Mouse (Mus musculus): ENCODE data around the gene Hoxb7. TPM values are rescaled to one million over a fixed set of nuclear protein-coding genes. Genes with fewer than 3 reads are reported as not detected.

Gene Hoxb7
- polyA plus RNA-seq, 1 experiment from 2014 or later = 1.3 TPM

DNA sequence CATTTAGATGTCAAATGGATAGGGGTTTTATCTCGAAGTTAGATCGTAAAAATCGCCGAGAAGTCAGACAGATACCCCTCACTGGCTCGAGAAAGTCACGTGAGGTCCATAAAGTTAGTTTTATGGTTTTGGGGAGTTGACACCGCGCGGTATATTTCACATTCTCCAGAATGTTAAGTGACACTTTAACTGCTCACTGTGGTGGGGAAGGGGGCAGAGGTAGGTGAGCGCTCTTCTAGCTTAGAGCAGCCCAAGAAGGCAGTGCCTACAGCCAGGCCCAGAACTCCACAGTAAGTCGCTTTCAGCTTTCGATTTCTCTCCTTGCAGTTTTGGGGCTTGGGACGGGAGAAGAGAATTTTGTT is 20.5 kb downstream of the Hoxb7 start:
- Histone ChIP-seq H3K4me3 (ENCODE audit: low read depth, low read length) (peak overlapping the region; percentile 12; the same call in 1 of the 2 replicates), H3K9ac (replicated peaks; ENCODE audit: low read depth) (peak overlapping the region; percentile 26), H3K4me2 (replicated peaks; ENCODE audit: low read depth, low read length) (peak overlapping the region; percentile 73), H3K27ac (ENCODE audit: low read length) (peak overlapping the region; percentile 94), H3K36me3 (ENCODE audit: insufficient read depth, low read length) (no peaks in the 10 kb centered on the region), H3K9me3 (ENCODE audit: low read length) (no peaks in the 10 kb centered on the region), H3K27me3 (replicated peaks; ENCODE audit: insufficient read depth, low read length) (peaks cover 14% of the 10 kb centered on the region; the same call in 1 of the 2 replicates), H3K4me1 (ENCODE audit: insufficient read depth, low read depth, low read length) (peaks cover 11% of the 10 kb centered on the region; the same call in 1 of the 2 replicates)
- DNase-seq (ENCODE audit: low spot score) = peak; percentile 19
- TF ChIP-seq CTCF (IDR thresholded peaks at IDR 0.05) = no peak
- no peak for TF ChIP-seq EP300 (IDR thresholded peaks at IDR 0.05)
- WGBS = 31% methylated on average over 13 of the region's 13 CpGs
- no peak for ATAC-seq

GRCm38 (mm10) chr11:96308763-96309162 is 22.3 kb downstream of the Hoxb7 start:
- peaks cover 13% of the 10 kb centered on the region; the same call in 1 of the 2 replicates for H3K27me3 ChIP-seq (replicated peaks; ENCODE audit: insufficient read depth, low read length)
- peak overlapping the region; percentile 10; the same call in 1 of the 2 replicates for H3K4me3 ChIP-seq (ENCODE audit: low read depth, low read length)
- TF ChIP-seq EP300 (IDR thresholded peaks at IDR 0.05) (no peak), CTCF (IDR thresholded peaks at IDR 0.05) (no peak)
- no peaks in the 10 kb centered on the region for H3K9me3 ChIP-seq (ENCODE audit: low read length)
- no peaks in the 10 kb centered on the region for H3K36me3 ChIP-seq (ENCODE audit: insufficient read depth, low read length)
- 16% methylated on average over 4 of the region's 4 CpGs for WGBS
- peaks cover 11% of the 10 kb centered on the region; the same call in 1 of the 2 replicates for H3K4me1 ChIP-seq (ENCODE audit: insufficient read depth, low read depth, low read length)
- DNase-seq (ENCODE audit: low spot score) (no peak), ATAC-seq (no peak)
- peak overlapping the region; percentile 88 for H3K27ac ChIP-seq (ENCODE audit: low read length)
- H3K4me2 ChIP-seq (replicated peaks; ENCODE audit: low read depth, low read length) = peak overlapping the region; percentile 73
- no peak overlapping the region for H3K9ac ChIP-seq (replicated peaks; ENCODE audit: low read depth)

DNA sequence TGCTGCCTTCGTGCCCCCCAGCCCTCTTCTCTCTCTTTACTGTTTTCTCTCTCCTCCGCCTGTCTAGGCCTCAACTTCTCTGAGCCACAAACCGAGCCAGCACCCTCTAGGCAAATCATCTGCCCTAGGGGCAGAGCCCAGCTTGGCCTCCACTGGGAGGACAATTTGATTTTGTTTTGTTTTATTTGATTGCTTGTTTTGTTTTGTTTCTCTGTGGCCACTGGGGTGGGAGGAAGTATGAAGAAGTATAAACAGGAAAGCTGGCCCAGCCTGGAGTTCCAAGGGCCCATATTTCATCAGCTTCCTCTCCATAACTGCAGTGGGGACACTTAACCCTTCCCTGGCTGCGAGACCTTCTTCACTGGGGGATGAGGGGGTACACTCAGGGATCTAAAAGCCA is 22.9 kb downstream of the Hoxb7 start:
- Histone ChIP-seq H3K27ac (ENCODE audit: low read length) (peak overlapping the region; percentile 88), H3K27me3 (replicated peaks; ENCODE audit: insufficient read depth, low read length) (peaks cover 13% of the 10 kb centered on the region; the same call in 1 of the 2 replicates), H3K4me3 (ENCODE audit: low read depth, low read length) (peak overlapping the region; percentile 10), H3K36me3 (ENCODE audit: insufficient read depth, low read length) (no peaks in the 10 kb centered on the region), H3K9ac (replicated peaks; ENCODE audit: low read depth) (no peak overlapping the region), H3K9me3 (ENCODE audit: low read length) (no peaks in the 10 kb centered on the region), H3K4me1 (ENCODE audit: insufficient read depth, low read depth, low read length) (peaks cover 11% of the 10 kb centered on the region; the same call in 1 of the 2 replicates), H3K4me2 (replicated peaks; ENCODE audit: low read depth, low read length) (peak overlapping the region; percentile 73)
- peak; percentile 84 for DNase-seq (ENCODE audit: low spot score)
- peak; percentile 73; the same call in 1 of the 2 replicates for TF ChIP-seq EP300 (IDR thresholded peaks at IDR 0.05)
- TF ChIP-seq CTCF (IDR thresholded peaks at IDR 0.05) = peak; percentile 21; the same call in 1 of the 2 replicates
- WGBS = 13% methylated on average over 4 of the region's 4 CpGs
- ATAC-seq = peak; percentile 42

DNA sequence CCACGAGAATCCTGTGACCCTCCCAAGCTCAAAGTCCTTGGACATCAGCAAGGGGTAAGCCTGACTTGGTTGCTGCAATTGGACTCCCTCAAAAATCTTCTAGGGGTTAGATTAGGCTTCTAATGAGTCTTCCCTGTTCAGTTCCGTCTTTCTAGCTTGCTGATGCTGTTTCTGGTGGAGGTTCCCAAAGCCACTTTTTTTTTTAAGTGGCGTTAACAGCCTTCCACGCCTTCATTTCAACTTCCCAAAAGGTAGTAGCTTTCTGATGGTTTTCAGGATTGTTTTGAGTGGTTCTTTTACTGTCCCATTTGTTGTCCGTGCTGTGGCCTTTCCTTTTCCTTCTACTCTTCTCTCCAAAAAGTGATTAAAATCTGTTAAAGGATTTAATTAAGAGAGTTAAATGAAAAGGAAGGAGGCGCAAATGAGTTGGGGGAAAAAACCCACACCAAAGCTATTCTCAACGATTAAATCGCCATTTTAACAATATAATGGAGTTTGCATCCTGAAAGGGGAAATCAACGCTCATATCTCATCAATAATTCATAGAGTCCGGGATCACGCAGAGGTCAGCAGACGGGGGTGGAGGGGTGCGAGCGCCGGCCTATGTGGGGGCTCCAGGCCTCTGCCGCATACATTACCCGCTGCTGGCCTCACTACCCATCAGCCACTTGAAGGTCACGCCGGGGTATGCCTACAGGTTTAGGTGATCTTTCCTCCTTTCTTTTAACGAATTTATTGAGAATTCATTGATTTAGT is 23.9 kb downstream of the Hoxb7 start:
- peak overlapping the region; percentile 88 for H3K27ac ChIP-seq (ENCODE audit: low read length)
- H3K27me3 ChIP-seq (replicated peaks; ENCODE audit: insufficient read depth, low read length) = peaks cover 13% of the 10 kb centered on the region; the same call in 1 of the 2 replicates
- no peaks in the 10 kb centered on the region for H3K9me3 ChIP-seq (ENCODE audit: low read length)
- H3K4me2 ChIP-seq (replicated peaks; ENCODE audit: low read depth, low read length) = peak overlapping the region; percentile 73
- no peak for DNase-seq (ENCODE audit: low spot score)
- 17% methylated on average over 20 of the region's 20 CpGs for WGBS
- no peak for ATAC-seq
- H3K36me3 ChIP-seq (ENCODE audit: insufficient read depth, low read length) = no peaks in the 10 kb centered on the region
- TF ChIP-seq CTCF (IDR thresholded peaks at IDR 0.05) = no peak
- TF ChIP-seq EP300 (IDR thresholded peaks at IDR 0.05) = no peak
- H3K4me3 ChIP-seq (ENCODE audit: low read depth, low read length) = peak overlapping the region; percentile 35
- H3K9ac ChIP-seq (replicated peaks; ENCODE audit: low read depth) = no peak overlapping the region; the same call in 1 of the 2 replicates
- peaks cover 11% of the 10 kb centered on the region; the same call in 1 of the 2 replicates for H3K4me1 ChIP-seq (ENCODE audit: insufficient read depth, low read depth, low read length)

DNA sequence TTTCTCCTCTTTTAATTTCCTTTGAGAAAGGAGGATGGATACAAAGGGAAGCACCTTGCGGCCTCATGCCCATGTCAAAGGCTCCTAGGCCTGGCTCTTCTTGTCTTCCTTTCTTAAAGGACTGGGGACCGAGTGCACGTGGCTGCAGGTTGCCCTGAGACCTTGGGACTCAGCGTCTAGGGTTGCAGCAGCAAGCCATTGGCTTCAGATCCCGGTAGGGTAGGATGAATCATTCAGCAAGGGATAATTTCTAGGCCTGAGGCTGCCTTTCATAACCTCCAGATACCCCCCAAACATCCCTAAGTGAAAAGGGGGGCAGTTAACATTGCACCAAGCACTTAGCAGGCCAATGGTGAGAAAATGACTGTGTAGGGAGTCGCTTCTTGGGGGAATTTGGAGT is 24.7 kb downstream of the Hoxb7 start:
- Histone ChIP-seq H3K4me2 (replicated peaks; ENCODE audit: low read depth, low read length) (peak overlapping the region; percentile 73), H3K27me3 (replicated peaks; ENCODE audit: insufficient read depth, low read length) (peaks cover 17% of the 10 kb centered on the region; the same call in 1 of the 2 replicates), H3K4me1 (ENCODE audit: insufficient read depth, low read depth, low read length) (peaks cover 11% of the 10 kb centered on the region; the same call in 1 of the 2 replicates), H3K4me3 (ENCODE audit: low read depth, low read length) (peak overlapping the region; percentile 35), H3K9ac (replicated peaks; ENCODE audit: low read depth) (peak overlapping the region; percentile 48), H3K9me3 (ENCODE audit: low read length) (no peaks in the 10 kb centered on the region), H3K27ac (ENCODE audit: low read length) (peak overlapping the region; percentile 82), H3K36me3 (ENCODE audit: insufficient read depth, low read length) (no peaks in the 10 kb centered on the region)
- ATAC-seq (no peak), DNase-seq (ENCODE audit: low spot score) (no peak)
- TF ChIP-seq CTCF (IDR thresholded peaks at IDR 0.05) (no peak), EP300 (IDR thresholded peaks at IDR 0.05) (no peak)
- WGBS = 8% methylated on average over 6 of the region's 6 CpGs

Data from lung, postnatal 0 days (tissue).